Mouse (Mus musculus) limb, embryonic 15.5 days (tissue): ENCODE results near the gene Sys1. TPM values are rescaled to one million over a fixed set of nuclear protein-coding genes. Genes with fewer than 3 reads are reported as not detected.

Experiments used
- ATAC-seq: fragments of 200-750 bp; cut with Nextera tagmentation; 2 replicates; pipeline ENCODE4 v1.8.0; 2017; ENCODE audit warnings: low read depth, moderate TSS enrichment; ENCODE audit not compliant: insufficient number of reproducible peaks, low FRiP score, low TSS enrichment
- H3K27ac ChIP-seq: fragments of 300-500 bp; sonication (generic); 2 replicates; pipeline ENCODE4 v1.5.1; 2015; ENCODE audit warnings: moderate library complexity, mild to moderate bottlenecking, inconsistent platforms
- H3K27me3 ChIP-seq: fragments of 300-500 bp; sonication (generic); 2 replicates; pipeline ENCODE4 v1.6.1; 2015; ENCODE audit warnings: inconsistent platforms
- H3K36me3 ChIP-seq: fragments of 300-500 bp; sonication (generic); 2 replicates; pipeline ENCODE4 v1.6.1; 2015; ENCODE audit warnings: inconsistent platforms
- H3K4me1 ChIP-seq: fragments of 300-500 bp; sonication (generic); 2 replicates; pipeline ENCODE4 v1.6.1; 2015; ENCODE audit warnings: inconsistent platforms
- H3K4me2 ChIP-seq: fragments of 300-500 bp; sonication (generic); 2 replicates; pipeline ENCODE4 v1.6.1; 2015; ENCODE audit warnings: mild to moderate bottlenecking, inconsistent platforms
- H3K4me3 ChIP-seq: fragments of 300-500 bp; sonication (generic); 2 replicates; pipeline ENCODE4 v1.5.1; 2015; ENCODE audit warnings: mild to moderate bottlenecking, inconsistent platforms
- H3K9ac ChIP-seq: fragments of 300-500 bp; sonication (generic); 2 replicates; pipeline ENCODE4 v1.6.1; 2015; ENCODE audit warnings: inconsistent platforms
- H3K9me3 ChIP-seq: fragments of 300-500 bp; sonication (generic); 2 replicates; pipeline ENCODE4 v1.6.1; 2016; ENCODE audit warnings: inconsistent platforms
- WGBS: fragments of 180-500 bp; shearing (Covaris S2); methylation state at CpG from one replicate; pipeline ENCODE4 v1.1.7; 2015; 5-methylcytosine and 5-hydroxymethylcytosine counted together
- polyA plus RNA-seq: library from polyadenylated mRNA; unstranded; fragments of >200 nt; fragmentation: Nextera tagmentation; extraction: Ambion mirVana; gene quantifications from 2 replicates; pipeline ENCODE4 v1.2.1, GENCODE M21; 2015

Sys1 gene
- 54.5 and 61.2 TPM in 2 replicates for polyA plus RNA-seq

- Histone ChIP-seq H3K27ac (peak within 1 kb of the TSS; percentile 5; the same call in 1 of the 2 replicates), H3K4me3 (no peak within 1 kb of the TSS), H3K9ac (no peak within 1 kb of the TSS), H3K4me1 (peaks cover 41% of the 10 kb centered on the region), H3K9me3 (no peaks in the 10 kb centered on the region), H3K36me3 (no peaks in the 10 kb centered on the region), H3K4me2 (peak within 1 kb of the TSS; percentile 10; the same call in 1 of the 2 replicates), H3K27me3 (no peaks in the 10 kb centered on the region)
- no peak for ATAC-seq
- 2% methylated on average over 7 of the region's 7 CpGs for WGBS
These were observed at the start of gene Sys1 for GRCm38 (mm10) chr2:164456864-164457300. Gene Sys1 (plus strand): TSS chr2:164456964.

GRCm38 (mm10) chr2:164407708-164408107, 49.1 kb upstream of the Sys1 start:
- Histone ChIP-seq H3K4me2 (no peak overlapping the region), H3K4me1 (peaks cover 37% of the 10 kb centered on the region), H3K27me3 (peaks cover 85% of the 10 kb centered on the region), H3K9me3 (no peaks in the 10 kb centered on the region), H3K27ac (no peak overlapping the region), H3K9ac (no peak overlapping the region), H3K4me3 (no peak overlapping the region), H3K36me3 (no peaks in the 10 kb centered on the region)
- 1% methylated on average over 22 of the region's 22 CpGs for WGBS
- no peak for ATAC-seq

- WGBS = 20% methylated on average over 28 of the region's 28 CpGs
- Histone ChIP-seq H3K4me3 (peak overlapping the region; percentile 25), H3K27ac (no peak overlapping the region), H3K4me2 (peak overlapping the region; percentile 46), H3K9ac (no peak overlapping the region), H3K36me3 (no peaks in the 10 kb centered on the region), H3K9me3 (no peaks in the 10 kb centered on the region), H3K27me3 (peaks cover 38% of the 10 kb centered on the region), H3K4me1 (peaks cover 9% of the 10 kb centered on the region)
- no peak for ATAC-seq
These were observed 42.6 kb upstream of the Sys1 start for GRCm38 (mm10) chr2:164414167-164414566.

- Histone ChIP-seq H3K27ac (no peak overlapping the region), H3K4me2 (peak overlapping the region; percentile 46), H3K4me1 (peaks cover 9% of the 10 kb centered on the region), H3K36me3 (no peaks in the 10 kb centered on the region), H3K4me3 (peak overlapping the region; percentile 25), H3K9ac (no peak overlapping the region), H3K9me3 (no peaks in the 10 kb centered on the region), H3K27me3 (peaks cover 34% of the 10 kb centered on the region)
- WGBS = 66% methylated on average over 10 of the region's 10 CpGs
- ATAC-seq = no peak
These were observed 42.2 kb upstream of the Sys1 start for GRCm38 (mm10) chr2:164414581-164414980.

- WGBS = 0% methylated on average over 2 of the region's 2 CpGs
- Histone ChIP-seq H3K36me3 (no peaks in the 10 kb centered on the region), H3K9me3 (no peaks in the 10 kb centered on the region), H3K27ac (no peak overlapping the region), H3K9ac (no peak overlapping the region), H3K4me2 (no peak overlapping the region), H3K27me3 (peaks cover 18% of the 10 kb centered on the region), H3K4me3 (no peak overlapping the region), H3K4me1 (peaks cover 13% of the 10 kb centered on the region)
- no peak for ATAC-seq
These were observed 39.6 kb upstream of the Sys1 start for GRCm38 (mm10) chr2:164417198-164417597.

DNA sequence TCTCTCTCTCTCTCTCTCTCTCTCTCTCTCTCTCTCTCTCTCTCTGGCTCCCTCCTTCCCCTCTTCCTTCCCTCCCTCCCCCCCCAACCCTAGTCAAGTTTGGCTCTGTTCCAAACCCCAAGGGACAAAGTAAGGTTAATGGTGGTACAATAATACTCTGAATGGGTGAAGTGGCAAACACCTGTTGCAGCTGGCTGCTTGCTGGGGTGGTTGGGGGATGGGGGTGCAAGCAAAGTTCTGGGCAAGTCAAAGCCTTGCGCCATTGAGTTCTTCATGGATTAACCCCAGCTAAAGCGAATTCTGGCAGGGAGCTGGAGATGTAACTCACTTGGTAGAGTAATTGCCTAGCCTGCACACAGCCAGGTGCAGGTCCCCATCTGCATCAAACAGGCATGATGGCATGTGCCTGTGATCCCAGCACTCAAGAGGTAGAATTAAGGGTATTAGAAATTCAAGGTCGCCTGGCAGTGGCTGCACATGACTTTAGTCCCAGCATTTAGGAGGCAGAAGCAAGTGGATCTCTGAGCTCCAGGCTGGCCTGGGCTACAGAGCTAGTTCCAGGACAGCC, 38.4 kb upstream of the Sys1 start:
- WGBS = 20% methylated on average over 3 of the region's 3 CpGs
- peaks cover 22% of the 10 kb centered on the region for H3K4me1 ChIP-seq
- no peak overlapping the region for H3K27ac ChIP-seq
- H3K9me3 ChIP-seq = no peaks in the 10 kb centered on the region
- no peak overlapping the region for H3K4me3 ChIP-seq
- H3K4me2 ChIP-seq = no peak overlapping the region
- H3K27me3 ChIP-seq = peaks cover 16% of the 10 kb centered on the region
- peaks cover 2% of the 10 kb centered on the region for H3K36me3 ChIP-seq
- no peak overlapping the region for H3K9ac ChIP-seq
- no peak for ATAC-seq

DNA sequence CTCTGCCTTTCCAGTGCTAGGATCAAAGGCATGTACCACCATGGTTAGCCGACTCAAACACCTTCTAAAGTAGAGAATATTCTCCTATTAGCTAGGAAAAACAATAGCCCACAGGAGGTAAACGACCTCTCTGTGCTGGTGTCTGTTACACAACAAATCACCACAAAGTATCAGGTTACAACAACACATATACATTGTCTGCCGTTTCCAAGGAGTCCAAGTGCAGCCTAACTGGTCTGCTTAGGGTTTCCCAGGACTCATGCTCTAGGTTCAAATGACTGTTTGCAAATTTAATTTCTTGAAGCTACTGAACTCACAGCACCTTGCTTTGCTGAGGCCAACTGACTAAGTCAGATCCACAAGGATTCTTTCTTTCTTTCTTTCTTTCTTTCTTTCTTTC, 37.3 kb upstream of the Sys1 start:
- no peak for ATAC-seq
- WGBS = 3% methylated on average over 3 of the region's 3 CpGs
- Histone ChIP-seq H3K4me2 (no peak overlapping the region), H3K4me3 (no peak overlapping the region), H3K9ac (no peak overlapping the region), H3K9me3 (no peaks in the 10 kb centered on the region), H3K27ac (no peak overlapping the region), H3K36me3 (peaks cover 13% of the 10 kb centered on the region), H3K4me1 (peaks cover 14% of the 10 kb centered on the region), H3K27me3 (peaks cover 7% of the 10 kb centered on the region)

DNA sequence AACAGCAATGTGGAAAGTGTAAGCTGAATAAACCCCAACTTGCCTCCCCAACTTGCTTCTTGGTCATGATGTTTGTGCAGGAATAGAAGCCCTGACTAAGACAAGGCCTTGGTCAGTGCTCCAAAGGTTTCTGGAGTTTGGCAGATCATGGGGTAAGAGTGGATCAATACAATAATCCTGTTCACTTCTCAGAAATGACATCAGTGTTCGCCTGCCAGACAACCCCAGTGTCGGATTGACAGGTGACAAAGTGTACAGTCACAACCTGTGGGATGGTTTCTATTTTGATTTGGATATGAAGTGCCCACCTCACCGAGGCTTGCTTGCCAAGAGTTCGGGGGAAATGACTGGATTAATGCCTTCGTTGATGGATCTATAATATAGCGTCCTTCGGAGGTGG, 35.5 kb upstream of the Sys1 start:
- Histone ChIP-seq H3K4me1 (peaks cover 13% of the 10 kb centered on the region; the same call in 1 of the 2 replicates), H3K9ac (no peak overlapping the region), H3K36me3 (peaks cover 25% of the 10 kb centered on the region), H3K4me3 (no peak overlapping the region), H3K27me3 (no peaks in the 10 kb centered on the region), H3K4me2 (no peak overlapping the region), H3K27ac (peak overlapping the region; percentile 57; the same call in 1 of the 2 replicates), H3K9me3 (no peaks in the 10 kb centered on the region)
- no peak for ATAC-seq
- WGBS = 78% methylated on average over 7 of the region's 7 CpGs

DNA sequence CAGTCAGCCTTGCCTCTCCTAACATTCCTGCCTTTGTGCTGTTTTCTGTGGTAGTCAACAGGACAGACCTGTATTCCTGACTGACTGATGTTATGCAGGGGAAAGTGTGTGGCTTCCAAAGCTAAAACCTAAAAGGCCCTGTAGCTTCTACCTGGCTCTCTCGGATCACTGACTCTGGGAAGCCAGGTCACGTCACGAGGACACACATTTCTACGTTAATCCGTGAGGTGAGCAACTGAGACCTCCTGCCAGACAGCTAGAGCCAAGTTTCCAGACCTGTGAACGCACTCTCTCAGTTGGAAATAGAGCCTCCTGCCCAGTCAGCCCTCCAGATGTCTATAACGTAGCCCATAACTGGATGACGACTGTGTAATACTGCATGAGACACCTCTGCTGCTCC, 34.8 kb upstream of the Sys1 start:
- WGBS = 47% methylated on average over 8 of the region's 8 CpGs
- peak overlapping the region; percentile 57 for H3K27ac ChIP-seq

GRCm38 (mm10) chr2:164422675-164423393, 33.9 kb upstream of the Sys1 start:
- no peaks in the 10 kb centered on the region for H3K9me3 ChIP-seq
- no peak overlapping the region for H3K9ac ChIP-seq
- H3K4me1 ChIP-seq = peaks cover 13% of the 10 kb centered on the region; the same call in 1 of the 2 replicates
- H3K4me2 ChIP-seq = no peak overlapping the region
- H3K36me3 ChIP-seq = peaks cover 41% of the 10 kb centered on the region
- 82% methylated on average over 15 of the region's 15 CpGs for WGBS
- H3K27me3 ChIP-seq = no peaks in the 10 kb centered on the region; the same call in 1 of the 2 replicates
- ATAC-seq = no peak
- H3K4me3 ChIP-seq = no peak overlapping the region
- H3K27ac ChIP-seq = peak overlapping the region; percentile 57; the same call in 1 of the 2 replicates

More for the DNA sequence above, 34.8 kb upstream of the Sys1 start:
- no peak overlapping the region for H3K4me3 ChIP-seq
- H3K4me1 ChIP-seq = peaks cover 13% of the 10 kb centered on the region; the same call in 1 of the 2 replicates
- no peak for ATAC-seq
- no peak overlapping the region for H3K4me2 ChIP-seq
- H3K9ac ChIP-seq = no peak overlapping the region
- H3K27me3 ChIP-seq = no peaks in the 10 kb centered on the region; the same call in 1 of the 2 replicates
- H3K9me3 ChIP-seq = no peaks in the 10 kb centered on the region
- peaks cover 32% of the 10 kb centered on the region for H3K36me3 ChIP-seq

DNA sequence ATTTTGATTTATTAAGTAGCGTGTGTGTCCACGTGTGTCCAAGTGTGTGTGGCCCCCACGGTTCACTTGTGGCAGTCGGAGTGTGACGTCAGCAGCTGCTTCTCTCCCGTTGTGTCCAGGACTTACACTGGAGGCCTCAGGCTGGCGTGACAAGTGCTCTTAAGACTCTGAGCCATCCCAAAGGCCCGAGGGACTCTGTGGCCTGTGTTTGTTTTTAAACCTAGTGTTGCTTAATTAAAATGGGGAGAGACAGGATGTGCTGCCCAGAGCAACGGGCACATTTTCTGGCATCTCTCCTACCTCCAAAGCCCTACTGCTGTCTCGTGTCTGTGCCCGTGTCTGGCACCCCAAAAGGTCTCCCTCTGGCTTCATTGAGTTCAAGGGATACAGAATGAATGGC, 33.3 kb upstream of the Sys1 start:
- Histone ChIP-seq H3K27me3 (no peaks in the 10 kb centered on the region; the same call in 1 of the 2 replicates), H3K4me3 (no peak overlapping the region), H3K4me1 (peaks cover 13% of the 10 kb centered on the region; the same call in 1 of the 2 replicates), H3K9me3 (no peaks in the 10 kb centered on the region), H3K9ac (no peak overlapping the region), H3K4me2 (no peak overlapping the region), H3K27ac (no peak overlapping the region), H3K36me3 (peaks cover 47% of the 10 kb centered on the region)
- 90% methylated on average over 11 of the region's 11 CpGs for WGBS
- no peak for ATAC-seq

DNA sequence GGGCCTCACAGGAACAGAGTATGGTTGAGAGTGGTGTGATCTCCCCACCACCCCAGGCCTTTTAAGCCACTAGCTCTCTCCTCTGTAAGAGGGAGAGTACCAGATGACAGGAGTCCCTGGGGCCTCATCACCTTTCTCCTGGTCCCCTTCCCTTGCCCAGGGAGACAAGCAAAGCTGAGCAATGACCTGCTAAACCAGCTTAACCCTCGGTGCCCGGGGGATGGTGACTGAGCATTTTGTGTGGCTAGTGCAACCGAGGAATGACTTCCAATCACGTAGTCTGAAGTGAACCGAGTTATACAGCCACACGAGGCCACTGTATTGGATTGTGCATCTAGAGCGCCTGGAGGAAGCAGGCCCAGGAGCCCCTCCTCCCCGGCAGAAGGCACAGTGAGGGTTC, 32.4 kb upstream of the Sys1 start:
- no peak for ATAC-seq

More for the DNA sequence above, 32.4 kb upstream of the Sys1 start:
- H3K27me3 ChIP-seq = no peaks in the 10 kb centered on the region; the same call in 1 of the 2 replicates
- no peaks in the 10 kb centered on the region for H3K9me3 ChIP-seq
- no peak overlapping the region for H3K4me2 ChIP-seq
- no peak overlapping the region for H3K27ac ChIP-seq
- 93% methylated on average over 8 of the region's 8 CpGs for WGBS
- H3K36me3 ChIP-seq = peaks cover 56% of the 10 kb centered on the region
- H3K4me1 ChIP-seq = peaks cover 13% of the 10 kb centered on the region; the same call in 1 of the 2 replicates
- H3K9ac ChIP-seq = no peak overlapping the region
- no peak overlapping the region for H3K4me3 ChIP-seq
